Mouse (Mus musculus) activated CD4-positive, CD25-positive, alpha-beta regulatory T cell (primary cell): ENCODE data around the gene B3gnt4. TPM values are rescaled to one million over a fixed set of nuclear protein-coding genes. Genes with fewer than 3 reads are reported as not detected.

ENCODE experiments used
- polyA plus RNA-seq, 2 experiments: library from polyadenylated mRNA; unstranded; fragments of 100-300 nt; shearing (Covaris generic); gene quantifications; one replicate each; pipeline ENCODE4 v1.2.1; 2017

B3gnt4 gene
- under 1 TPM; 0.33 to 0.48 TPM for polyA plus RNA-seq

DNA sequence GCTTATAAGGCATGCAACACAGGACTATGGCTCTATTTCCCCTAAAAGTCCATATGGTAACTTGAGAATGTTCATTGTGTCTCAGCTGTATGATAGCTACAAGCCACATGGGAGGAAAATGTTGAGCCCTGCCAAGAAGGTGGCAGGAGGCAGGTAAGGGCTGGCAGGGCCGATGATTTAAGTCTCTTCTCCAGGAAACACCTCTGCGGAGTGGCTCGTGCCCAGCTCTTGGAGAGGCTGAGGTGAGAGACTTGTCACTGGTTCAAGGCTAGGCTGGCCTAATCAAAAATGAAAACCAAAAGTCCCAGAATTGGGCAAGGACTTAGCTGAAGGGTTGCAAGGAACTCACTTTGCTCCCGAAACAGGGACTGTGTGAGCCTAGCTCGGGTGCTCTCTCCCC lies at the start of gene B3gnt4:
TSS of gene B3gnt4 (plus strand) at position 301 of the 400 bp plus-strand sequence.

DNA sequence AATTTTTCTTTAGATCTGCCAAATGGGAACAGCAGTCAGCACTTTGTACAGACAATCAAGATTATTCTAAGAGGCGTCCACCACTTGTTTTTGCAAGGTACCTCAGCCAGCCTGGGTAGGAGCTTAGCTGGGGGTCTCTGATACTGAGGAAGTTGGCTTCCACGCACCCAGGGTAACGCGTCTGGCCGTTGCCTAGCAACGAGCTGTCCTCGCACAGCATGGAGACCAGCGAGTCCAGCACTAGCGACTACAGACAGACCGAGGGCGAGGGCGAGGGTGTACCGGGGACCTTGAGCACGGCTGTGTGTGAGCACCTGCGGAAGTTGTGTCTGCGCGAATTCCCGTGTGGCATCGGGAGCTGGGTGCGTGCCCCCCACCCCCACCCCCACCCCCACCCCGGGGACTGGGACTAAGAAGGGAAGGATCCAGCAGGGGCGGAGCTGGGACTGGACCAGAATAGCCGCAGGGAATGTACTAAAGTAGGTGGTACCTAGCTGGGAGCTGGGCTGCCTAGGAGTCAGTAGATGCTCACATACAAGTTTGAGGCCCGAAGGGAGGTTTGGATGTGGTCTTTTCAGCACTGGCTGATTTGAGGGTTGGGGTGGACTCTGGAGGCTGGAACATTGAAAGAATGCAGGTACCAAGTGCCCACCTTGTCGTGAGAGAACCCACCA lies 21.0 kb upstream of the B3gnt4 start, which contains the start of the genes Lrrc43 and Il31:
TSS of gene Lrrc43 (plus strand) at position 194 of the 674 bp plus-strand sequence.
TSS of gene Il31 (minus strand) at position 378 of the 674 bp plus-strand sequence.

DNA sequence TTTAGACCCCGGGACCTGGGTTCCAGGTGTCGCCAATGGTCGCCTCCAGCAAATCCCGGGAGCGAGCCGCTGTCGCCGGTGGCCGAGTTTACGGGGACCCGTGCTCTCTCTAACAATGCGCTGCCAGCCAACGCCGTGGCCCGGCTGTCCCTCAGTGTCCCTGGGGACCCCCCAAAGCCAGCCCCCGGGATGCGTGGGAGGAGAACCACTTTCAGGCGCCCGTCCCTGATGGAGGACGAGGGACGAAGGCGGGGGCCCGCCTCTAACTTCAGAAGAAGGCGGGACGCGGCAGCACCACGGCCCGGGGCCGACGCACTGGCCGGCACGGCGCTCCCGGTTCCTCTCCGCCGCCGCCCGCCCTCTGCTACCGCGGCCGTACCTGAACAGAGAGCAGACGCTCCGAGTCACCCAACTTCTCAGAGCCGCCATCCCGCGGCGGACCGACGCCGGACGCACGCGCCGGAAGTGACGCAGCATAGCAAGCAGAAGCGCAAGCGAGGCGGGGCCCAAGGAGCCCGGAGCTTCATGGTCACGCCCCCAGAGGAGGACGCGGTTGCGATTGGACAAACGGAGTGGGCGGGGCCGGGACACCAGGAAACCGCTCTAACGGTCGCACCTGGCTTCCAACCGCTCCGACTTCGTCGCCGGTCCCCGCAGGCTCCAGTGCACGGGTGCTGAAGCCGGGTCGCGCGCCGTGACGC lies 13.6 kb downstream of the B3gnt4 start, which contains the start of gene Diablo:
TSS of gene Diablo (minus strand) at position 485 of the 701 bp plus-strand sequence.

DNA sequence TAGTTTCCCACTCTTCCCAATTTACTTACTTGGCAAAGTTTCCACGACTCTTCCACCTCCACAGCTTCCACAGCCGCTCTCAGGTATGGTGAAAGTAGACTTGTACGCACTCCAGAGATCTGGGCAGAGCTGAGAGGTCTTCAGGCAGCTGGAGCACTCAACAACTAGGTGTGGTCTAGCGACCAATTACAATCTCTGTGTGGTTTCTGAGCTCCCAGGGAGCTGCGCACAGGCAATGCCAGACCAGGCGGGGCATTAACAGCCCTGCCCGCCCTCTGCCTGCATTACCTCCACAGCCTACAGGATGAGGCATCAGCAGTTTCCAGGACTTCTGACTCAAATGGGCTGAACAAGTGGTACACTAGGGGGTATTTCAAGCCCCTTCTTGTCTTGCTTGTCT lies 15.0 kb downstream of the B3gnt4 start, which contains the start of gene Gm49027:
TSS of gene Gm49027 (minus strand) at position 208 of the 400 bp plus-strand sequence.

Other genes with a start within 250 kb of the B3gnt4 start
- gene Bcl7a, start 166.6 kb upstream of the B3gnt4 start, polyA plus RNA-seq, result 1 to 10 TPM; 3.0 to 6.7 TPM
- 10 to 100 TPM; 45.0 to 61.5 TPM for gene Mlxip, start 115.7 kb upstream of the B3gnt4 start, polyA plus RNA-seq
- gene Lrrc43, start 21.2 kb upstream of the B3gnt4 start, polyA plus RNA-seq, result not detected
- under 1 TPM in 1 of 2 experiments, not detected in 1; 0.47 TPM for gene Il31, start 21.0 kb upstream of the B3gnt4 start, polyA plus RNA-seq
- gene Diablo, start 13.7 kb downstream of the B3gnt4 start, polyA plus RNA-seq, result 10 to 100 TPM; 96.3 to 97.7 TPM
- gene Gm49027, start 15.0 kb downstream of the B3gnt4 start, polyA plus RNA-seq, result under 1 TPM in 1 of 2 experiments, not detected in 1; 0.82 TPM
- 10 to 100 TPM; 38.7 to 50.8 TPM for gene Vps33a, start 62.6 kb downstream of the B3gnt4 start, polyA plus RNA-seq
- 10 to 100 TPM; 70.5 to 77.7 TPM for gene Clip1, start 174.2 kb downstream of the B3gnt4 start, polyA plus RNA-seq
- gene Zcchc8, start 210.6 kb downstream of the B3gnt4 start, polyA plus RNA-seq, result 10 to 100 TPM; 79.8 to 90.8 TPM
- gene Rsrc2, start 239.0 kb downstream of the B3gnt4 start, polyA plus RNA-seq, result 100 to 1,000 TPM; 145 to 165 TPM
- gene Kntc1, start 239.3 kb downstream of the B3gnt4 start, polyA plus RNA-seq, result 1 to 10 TPM; 2.6 to 6.2 TPM